Mouse (Mus musculus): ENCODE data around the gene Srgap3. TPM values are rescaled to one million over a fixed set of nuclear protein-coding genes. Genes with fewer than 3 reads are reported as not detected.

Srgap3 gene
- polyA plus RNA-seq, 1 experiment from 2014 or later, result 33.7 TPM

DNA sequence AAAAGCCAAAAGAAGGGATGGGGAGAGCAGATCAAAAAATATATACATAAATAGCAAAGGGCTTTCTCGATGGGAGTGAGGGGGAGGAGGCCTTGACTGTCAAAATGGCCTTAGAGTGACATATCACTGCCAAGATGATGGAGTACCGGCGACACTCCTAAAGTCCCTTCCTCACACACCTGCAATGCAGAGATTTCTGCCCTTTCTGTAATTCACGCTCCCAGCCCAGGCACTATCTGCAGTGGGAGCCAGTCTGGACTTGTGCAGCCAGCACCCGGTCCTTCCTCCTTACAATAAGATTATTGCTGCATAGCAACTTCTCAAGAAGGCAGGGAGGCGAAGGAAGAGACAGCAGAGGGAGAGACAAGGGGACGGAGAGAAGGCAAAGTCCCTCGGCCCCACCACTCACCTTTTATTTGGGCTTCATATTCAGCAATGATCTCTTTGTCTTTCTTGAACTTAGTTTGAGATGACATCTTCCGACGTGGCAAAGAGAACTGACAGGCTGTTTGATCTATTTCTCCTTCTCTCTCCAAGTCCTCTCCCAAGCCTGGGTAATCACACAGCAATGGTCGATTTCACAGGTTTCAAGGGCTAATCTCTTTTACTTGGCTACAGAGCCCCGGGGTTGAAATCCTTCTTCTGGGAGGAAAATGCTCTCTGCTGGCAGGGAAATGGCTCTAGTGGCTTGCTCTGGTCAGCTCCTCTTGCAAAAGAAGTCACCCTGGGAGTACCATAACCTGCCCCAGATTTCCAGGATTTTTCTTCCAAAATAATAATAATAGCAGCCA is 850 bp downstream of the Srgap3 start:
- H3K9me3 ChIP-seq, result no peaks in the 10 kb centered on the region
- peak overlapping the region; percentile 76 for H3K4me3 ChIP-seq
- peak overlapping the region; percentile 72 for H3K4me2 ChIP-seq (replicated peaks)
- H3K4me1 ChIP-seq, result peaks cover 42% of the 10 kb centered on the region
- peak overlapping the region; percentile 87 for H3K9ac ChIP-seq (replicated peaks)
- ATAC-seq (replicated peaks), result 0 out of 2 replicates have a peak, but pooled peaks have one; percentile 1
- no peaks in the 10 kb centered on the region for H3K36me3 ChIP-seq
- 1% methylated on average over 12 of the region's 12 CpGs for WGBS
- H3K27me3 ChIP-seq, result no peaks in the 10 kb centered on the region
- peak overlapping the region; percentile 89 for H3K27ac ChIP-seq (replicated peaks)

DNA sequence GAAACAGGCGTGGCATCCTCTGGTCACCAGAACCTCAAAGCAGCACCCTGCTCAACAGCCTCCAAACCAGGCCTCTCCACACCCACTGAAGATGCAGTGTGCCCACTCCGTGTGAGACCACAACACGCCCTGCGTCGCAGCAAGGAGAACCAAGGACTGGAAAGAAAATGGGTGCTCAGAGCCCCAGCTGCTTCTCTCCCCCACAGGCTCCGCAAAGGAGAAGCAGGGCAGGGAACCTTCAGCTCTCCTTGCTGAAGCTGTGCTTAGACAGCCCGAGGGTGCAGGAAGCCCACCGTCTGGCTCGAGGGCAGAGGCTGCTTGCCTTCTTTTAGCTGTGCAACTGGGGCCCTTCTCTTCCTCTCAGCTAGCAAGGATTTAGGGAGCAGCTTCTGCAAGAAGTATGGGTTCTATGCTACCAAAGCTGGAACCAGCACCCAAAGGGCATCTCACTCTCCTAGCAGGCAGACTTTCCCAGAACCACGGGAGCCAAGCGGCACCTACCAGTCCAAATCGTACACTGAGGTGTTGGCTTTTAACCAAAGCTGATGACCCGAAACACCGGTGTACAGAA is 1.8 kb downstream of the Srgap3 start:
- Histone ChIP-seq H3K4me2 (replicated peaks) (peak overlapping the region; percentile 72), H3K36me3 (peaks cover 5% of the 10 kb centered on the region; the same call in 1 of the 2 replicates), H3K27me3 (no peaks in the 10 kb centered on the region), H3K4me3 (peak overlapping the region; percentile 76), H3K4me1 (peaks cover 51% of the 10 kb centered on the region), H3K9ac (replicated peaks) (peak overlapping the region; percentile 87), H3K9me3 (no peaks in the 10 kb centered on the region), H3K27ac (replicated peaks) (peak overlapping the region; percentile 89)
- WGBS, result under 1% methylated on average over 14 of the region's 14 CpGs
- ATAC-seq (replicated peaks), result peak; percentile 24

- H3K9ac ChIP-seq (replicated peaks), result no peak overlapping the region
- 38% methylated on average over 9 of the region's 9 CpGs for WGBS
Measured at GRCm38 (mm10) chr6:112943596-112944245, 3.3 kb downstream of the Srgap3 start.

GRCm38 (mm10) chr6:112939281-112939680 is 7.8 kb downstream of the Srgap3 start:
- no peak for ATAC-seq (replicated peaks)
- Histone ChIP-seq H3K9me3 (no peaks in the 10 kb centered on the region), H3K9ac (replicated peaks) (no peak overlapping the region), H3K36me3 (peaks cover 5% of the 10 kb centered on the region; the same call in 1 of the 2 replicates), H3K4me1 (peaks cover 47% of the 10 kb centered on the region), H3K4me2 (replicated peaks) (no peak overlapping the region), H3K27me3 (no peaks in the 10 kb centered on the region), H3K4me3 (no peak overlapping the region), H3K27ac (replicated peaks) (no peak overlapping the region)
- 83% methylated on average over 9 of the region's 9 CpGs for WGBS

More at GRCm38 (mm10) chr6:112943596-112944245, 3.3 kb downstream of the Srgap3 start:
- H3K4me3 ChIP-seq, result peak overlapping the region; percentile 76
- H3K27ac ChIP-seq (replicated peaks), result peak overlapping the region; percentile 89
- H3K9me3 ChIP-seq, result no peaks in the 10 kb centered on the region
- peak; percentile 12; the same call in 1 of the 2 replicates for ATAC-seq (replicated peaks)
- H3K36me3 ChIP-seq, result peaks cover 5% of the 10 kb centered on the region; the same call in 1 of the 2 replicates
- no peaks in the 10 kb centered on the region for H3K27me3 ChIP-seq
- H3K4me2 ChIP-seq (replicated peaks), result peak overlapping the region; percentile 72
- peaks cover 56% of the 10 kb centered on the region for H3K4me1 ChIP-seq

DNA sequence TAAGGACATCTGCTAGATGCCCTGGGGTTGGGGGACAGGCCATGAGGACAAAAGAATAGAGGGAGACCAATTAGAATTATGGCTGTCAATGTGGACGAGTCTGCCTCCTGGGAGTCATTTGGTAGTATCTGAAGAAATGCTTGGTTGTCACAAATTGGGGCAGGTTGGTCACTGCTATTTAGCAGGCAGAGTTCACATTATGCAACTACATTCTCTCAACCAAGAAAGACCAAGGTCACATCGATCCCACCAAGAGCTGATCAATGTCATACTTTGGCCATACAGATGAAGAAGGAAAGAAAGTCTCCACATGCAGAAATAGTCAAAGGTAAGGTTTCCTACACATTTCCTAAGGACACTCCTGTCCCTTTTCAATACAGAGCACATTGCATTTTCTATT is 9.3 kb downstream of the Srgap3 start:
- Histone ChIP-seq H3K36me3 (peaks cover 5% of the 10 kb centered on the region; the same call in 1 of the 2 replicates), H3K4me1 (peaks cover 39% of the 10 kb centered on the region)
- 85% methylated on average over 2 of the region's 2 CpGs for WGBS

DNA sequence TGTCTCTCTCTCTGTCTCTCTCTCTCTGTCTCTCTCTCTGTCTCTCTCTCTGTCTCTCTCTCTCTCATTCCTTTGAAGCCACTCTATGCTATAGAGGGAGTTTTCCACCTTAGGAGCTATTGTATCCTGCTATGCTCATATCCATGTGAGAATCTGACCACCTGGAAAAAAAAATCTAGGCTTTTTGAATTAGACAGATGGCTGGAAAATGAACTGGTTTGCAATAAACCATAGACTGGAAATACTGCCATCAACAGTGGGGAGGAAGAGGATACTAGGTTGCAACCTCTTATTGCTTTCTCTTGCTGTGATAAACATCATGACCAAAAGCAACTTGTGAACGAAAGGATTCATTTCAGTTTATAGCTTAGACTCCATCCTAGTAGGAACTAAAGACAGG is 12.6 kb downstream of the Srgap3 start:
- Histone ChIP-seq H3K9ac (replicated peaks) (no peak overlapping the region), H3K9me3 (no peaks in the 10 kb centered on the region), H3K27ac (replicated peaks) (no peak overlapping the region), H3K4me1 (peaks cover 48% of the 10 kb centered on the region), H3K27me3 (no peaks in the 10 kb centered on the region), H3K4me3 (no peak overlapping the region), H3K36me3 (no peaks in the 10 kb centered on the region; the same call in 1 of the 2 replicates), H3K4me2 (replicated peaks) (no peak overlapping the region)
- no peak for ATAC-seq (replicated peaks)
- WGBS, result 81% methylated on average over 1 of the region's 1 CpGs

More for the DNA sequence above, 9.3 kb downstream of the Srgap3 start:
- H3K27ac ChIP-seq (replicated peaks), result no peak overlapping the region
- H3K9me3 ChIP-seq, result no peaks in the 10 kb centered on the region
- ATAC-seq (replicated peaks), result no peak
- H3K27me3 ChIP-seq, result no peaks in the 10 kb centered on the region
- H3K4me2 ChIP-seq (replicated peaks), result no peak overlapping the region
- H3K4me3 ChIP-seq, result no peak overlapping the region
- H3K9ac ChIP-seq (replicated peaks), result no peak overlapping the region

DNA sequence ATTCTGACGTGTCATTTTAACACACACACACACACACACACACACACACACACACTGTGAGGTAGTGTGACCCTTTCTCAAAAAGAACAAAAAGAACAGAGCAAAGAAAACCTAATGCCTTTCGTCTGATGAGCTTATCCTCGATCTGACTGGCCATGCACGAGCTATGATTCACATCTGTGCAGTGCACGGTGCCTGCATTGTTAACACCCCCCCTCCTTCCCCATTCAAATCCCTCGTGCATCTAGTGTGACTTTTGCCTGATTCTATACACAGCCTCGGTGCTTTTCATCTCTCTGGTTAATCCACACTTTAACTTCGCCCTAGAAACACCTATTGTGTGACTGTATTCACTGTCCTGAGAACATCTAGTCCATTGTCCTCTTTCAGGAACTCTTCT is 14.5 kb downstream of the Srgap3 start:
- Histone ChIP-seq H3K27me3 (no peaks in the 10 kb centered on the region), H3K9me3 (no peaks in the 10 kb centered on the region), H3K9ac (replicated peaks) (no peak overlapping the region), H3K4me2 (replicated peaks) (no peak overlapping the region), H3K4me1 (peaks cover 59% of the 10 kb centered on the region), H3K27ac (replicated peaks) (no peak overlapping the region), H3K36me3 (no peaks in the 10 kb centered on the region), H3K4me3 (no peak overlapping the region)
- WGBS, result 8% methylated on average over 8 of the region's 8 CpGs
- no peak for ATAC-seq (replicated peaks)

GRCm38 (mm10) chr6:112930011-112930451 is 17.0 kb downstream of the Srgap3 start:
- WGBS, result 7% methylated on average over 5 of the region's 5 CpGs
- Histone ChIP-seq H3K4me2 (replicated peaks) (peak overlapping the region; percentile 39), H3K27me3 (no peaks in the 10 kb centered on the region), H3K9ac (replicated peaks) (0 out of 2 replicates have a peak overlapping the region, but pooled peaks have one; percentile 29), H3K36me3 (no peaks in the 10 kb centered on the region), H3K9me3 (no peaks in the 10 kb centered on the region), H3K4me1 (peaks cover 81% of the 10 kb centered on the region), H3K4me3 (peak overlapping the region; percentile 16; the same call in 1 of the 2 replicates), H3K27ac (replicated peaks) (peak overlapping the region; percentile 85)
- peak; percentile 79 for ATAC-seq (replicated peaks)

GRCm38 (mm10) chr6:112929291-112929984 is 17.6 kb downstream of the Srgap3 start:
- peaks cover 87% of the 10 kb centered on the region for H3K4me1 ChIP-seq
- H3K4me2 ChIP-seq (replicated peaks), result peak overlapping the region; percentile 39
- peak; percentile 57 for ATAC-seq (replicated peaks)
- H3K9ac ChIP-seq (replicated peaks), result 0 out of 2 replicates have a peak overlapping the region, but pooled peaks have one; percentile 29
- 42% methylated on average over 6 of the region's 6 CpGs for WGBS
- H3K36me3 ChIP-seq, result no peaks in the 10 kb centered on the region
- H3K9me3 ChIP-seq, result no peaks in the 10 kb centered on the region
- no peak overlapping the region for H3K4me3 ChIP-seq
- peak overlapping the region; percentile 85 for H3K27ac ChIP-seq (replicated peaks)
- no peaks in the 10 kb centered on the region for H3K27me3 ChIP-seq

DNA sequence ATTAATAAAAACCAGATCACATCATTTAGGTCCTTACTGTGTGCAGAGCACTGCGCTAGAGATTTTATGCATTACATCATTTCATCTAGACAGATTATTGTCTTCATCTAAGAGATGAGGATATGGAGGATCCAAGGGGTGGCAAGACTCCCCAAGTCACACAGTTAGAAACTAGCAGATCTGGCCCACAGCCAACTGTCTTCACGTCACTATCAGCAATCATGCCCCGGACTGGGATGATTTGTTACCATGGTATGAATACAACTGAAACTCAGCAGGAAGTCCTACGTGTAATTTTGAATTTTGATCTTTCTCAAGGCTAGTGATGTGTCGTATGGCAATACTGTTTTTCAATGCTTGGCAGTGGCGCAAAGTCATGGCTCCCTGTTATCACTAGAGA is 18.2 kb downstream of the Srgap3 start:
- Histone ChIP-seq H3K9ac (replicated peaks) (no peak overlapping the region), H3K9me3 (no peaks in the 10 kb centered on the region), H3K4me2 (replicated peaks) (no peak overlapping the region), H3K27me3 (no peaks in the 10 kb centered on the region), H3K4me3 (no peak overlapping the region), H3K36me3 (no peaks in the 10 kb centered on the region), H3K4me1 (peaks cover 92% of the 10 kb centered on the region), H3K27ac (replicated peaks) (peak overlapping the region; percentile 85)
- no peak for ATAC-seq (replicated peaks)
- 52% methylated on average over 6 of the region's 6 CpGs for WGBS

- H3K4me2 ChIP-seq (replicated peaks), result no peak overlapping the region
- H3K27ac ChIP-seq (replicated peaks), result no peak overlapping the region
- no peak for ATAC-seq (replicated peaks)
- H3K27me3 ChIP-seq, result no peaks in the 10 kb centered on the region
- peaks cover 83% of the 10 kb centered on the region for H3K4me1 ChIP-seq
- WGBS, result 24% methylated on average over 5 of the region's 5 CpGs
- H3K9me3 ChIP-seq, result no peaks in the 10 kb centered on the region
- H3K4me3 ChIP-seq, result no peak overlapping the region
- H3K36me3 ChIP-seq, result no peaks in the 10 kb centered on the region
- no peak overlapping the region for H3K9ac ChIP-seq (replicated peaks)
Measured at GRCm38 (mm10) chr6:112927341-112927740, 19.7 kb downstream of the Srgap3 start.

Measured in forebrain, embryonic 15.5 days (tissue).